Mouse (Mus musculus): Measurements from ENCODE around the gene Snd1. TPM values are rescaled to one million over a fixed set of nuclear protein-coding genes. Genes with fewer than 3 reads are reported as not detected.

Gene Snd1
- polyA plus RNA-seq, 1 experiment from 2014 or later: 79.3 TPM

DNA sequence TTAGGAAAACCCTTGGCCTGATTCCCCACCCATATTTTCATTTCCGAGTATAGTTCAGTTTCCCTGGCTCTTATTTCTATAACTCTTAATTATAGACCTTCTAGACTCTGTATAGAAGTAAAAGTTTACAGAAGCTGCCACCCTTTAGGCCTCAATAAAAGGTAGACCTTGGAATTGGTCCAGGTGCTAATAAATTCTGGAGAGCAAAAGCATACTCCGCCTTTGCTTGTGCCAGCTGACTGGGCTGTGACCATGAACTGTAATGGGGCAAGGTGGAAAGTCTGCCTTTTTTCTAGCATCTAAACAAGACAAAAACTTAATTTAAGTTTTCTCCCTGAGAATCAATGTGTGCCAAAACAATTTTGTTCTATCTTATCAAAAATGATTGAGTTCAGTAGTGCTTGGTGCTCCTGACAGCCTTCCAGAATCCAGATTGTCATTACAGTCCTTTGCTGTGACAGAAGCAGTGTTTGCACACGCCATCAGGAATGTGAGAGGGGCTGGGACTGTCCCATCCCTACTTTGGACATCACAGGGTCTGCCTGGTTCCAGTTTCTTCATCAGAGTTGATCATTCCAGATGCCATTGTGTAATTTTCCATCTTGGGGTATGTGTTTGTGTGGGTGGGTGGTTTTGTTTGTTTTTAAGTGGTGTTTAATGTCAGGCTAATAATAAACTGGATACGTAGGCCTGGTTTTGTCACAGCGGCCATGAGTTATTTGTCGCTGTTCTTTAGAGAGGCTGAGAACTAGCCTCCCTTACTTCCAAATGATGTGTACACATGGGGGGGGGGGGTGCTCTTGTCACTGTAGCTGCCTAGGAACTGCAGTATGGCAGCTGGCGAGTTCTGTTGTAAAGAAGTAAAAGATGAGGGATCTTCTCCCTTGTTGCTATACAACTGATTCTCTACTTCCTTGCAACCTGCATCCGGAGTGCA, 206.8 kb downstream of the Snd1 start:
- Histone ChIP-seq H3K4me2 (ENCODE audit: low read length) (no peak overlapping the region), H3K4me1 (replicated peaks; ENCODE audit: insufficient read depth, low read length) (peaks cover 8% of the 10 kb centered on the region), H3K9ac (ENCODE audit: low read depth, low read length) (no peak overlapping the region), H3K27ac (peak overlapping the region; percentile 42; the same call in 1 of the 2 replicates), H3K4me3 (replicated peaks; ENCODE audit: low read depth, low read length) (no peak overlapping the region), H3K36me3 (ENCODE audit: insufficient read depth, low read length) (no peaks in the 10 kb centered on the region), H3K9me3 (replicated peaks; ENCODE audit: low read length) (no peaks in the 10 kb centered on the region), H3K27me3 (ENCODE audit: insufficient read depth, low read length) (no peaks in the 10 kb centered on the region)
- no peak for TF ChIP-seq CTCF (IDR thresholded peaks at IDR 0.05; ENCODE audit: low read depth)
- WGBS: 55% methylated on average over 8 of the region's 8 CpGs
- ATAC-seq (replicated peaks; ENCODE audit: low FRiP score, low read depth) (no peak), DNase-seq (ENCODE audit: low spot score) (peak; percentile 18)

DNA sequence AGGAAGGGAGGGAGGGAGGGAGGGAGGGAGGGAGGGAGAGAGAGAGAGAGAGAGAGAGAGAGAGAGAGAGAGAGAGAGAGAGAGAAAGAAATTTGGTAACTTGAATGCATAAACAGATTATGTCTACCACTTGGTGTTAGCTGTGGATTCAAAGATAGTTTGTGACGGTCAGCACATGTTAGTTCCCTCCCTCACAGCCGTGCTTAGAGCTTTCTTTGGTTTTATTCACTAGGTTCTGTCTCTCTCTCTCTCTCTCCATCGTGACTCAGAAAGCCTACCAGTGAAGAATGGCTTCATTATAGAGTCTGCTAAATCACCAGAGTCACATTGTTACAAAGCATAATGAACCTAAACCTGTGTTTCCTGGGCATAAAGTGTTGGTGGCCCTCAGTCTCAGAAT, 210.1 kb downstream of the Snd1 start:
- H3K9me3 ChIP-seq (replicated peaks; ENCODE audit: low read length): no peaks in the 10 kb centered on the region
- no peak for ATAC-seq (replicated peaks; ENCODE audit: low FRiP score, low read depth)
- no peaks in the 10 kb centered on the region for H3K27me3 ChIP-seq (ENCODE audit: insufficient read depth, low read length)
- no peak overlapping the region for H3K4me2 ChIP-seq (ENCODE audit: low read length)
- DNase-seq (ENCODE audit: low spot score): peak; percentile 40
- H3K4me1 ChIP-seq (replicated peaks; ENCODE audit: insufficient read depth, low read length): peaks cover 8% of the 10 kb centered on the region
- no peak overlapping the region for H3K4me3 ChIP-seq (replicated peaks; ENCODE audit: low read depth, low read length)
- WGBS: 48% methylated on average over 3 of the region's 3 CpGs
- no peak for TF ChIP-seq CTCF (IDR thresholded peaks at IDR 0.05; ENCODE audit: low read depth)
- no peak overlapping the region for H3K27ac ChIP-seq
- H3K36me3 ChIP-seq (ENCODE audit: insufficient read depth, low read length): no peaks in the 10 kb centered on the region
- H3K9ac ChIP-seq (ENCODE audit: low read depth, low read length): no peak overlapping the region

DNA sequence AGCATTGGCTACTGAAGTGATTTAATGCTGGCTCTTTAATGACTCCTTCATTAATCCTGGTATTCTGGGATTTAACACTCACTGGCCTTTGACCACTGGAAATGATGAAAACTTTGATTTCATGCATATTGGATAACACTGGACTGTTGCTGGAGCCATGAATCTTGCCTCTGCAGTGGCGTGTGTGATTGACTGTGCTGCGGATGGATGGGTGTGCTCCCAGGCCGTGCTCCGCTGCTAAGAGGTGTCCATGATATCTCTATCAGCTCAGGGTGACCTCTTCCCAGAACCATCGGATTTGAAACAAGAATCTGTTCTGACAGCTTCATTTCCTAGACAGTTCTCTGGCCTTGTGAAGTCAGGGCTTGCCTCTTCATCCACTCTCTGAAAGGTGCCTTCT, 210.8 kb downstream of the Snd1 start:
- Histone ChIP-seq H3K4me3 (replicated peaks; ENCODE audit: low read depth, low read length) (no peak overlapping the region), H3K4me1 (replicated peaks; ENCODE audit: insufficient read depth, low read length) (peaks cover 8% of the 10 kb centered on the region; the same call in 1 of the 2 replicates), H3K9me3 (replicated peaks; ENCODE audit: low read length) (no peaks in the 10 kb centered on the region), H3K27me3 (ENCODE audit: insufficient read depth, low read length) (no peaks in the 10 kb centered on the region), H3K4me2 (ENCODE audit: low read length) (no peak overlapping the region), H3K36me3 (ENCODE audit: insufficient read depth, low read length) (no peaks in the 10 kb centered on the region), H3K9ac (ENCODE audit: low read depth, low read length) (no peak overlapping the region), H3K27ac (no peak overlapping the region)
- peak; percentile 79; the same call in 1 of the 2 replicates for ATAC-seq (replicated peaks; ENCODE audit: low FRiP score, low read depth)
- TF ChIP-seq CTCF (IDR thresholded peaks at IDR 0.05; ENCODE audit: low read depth): no peak
- 52% methylated on average over 5 of the region's 5 CpGs for WGBS
- DNase-seq (ENCODE audit: low spot score): peak; percentile 68

DNA sequence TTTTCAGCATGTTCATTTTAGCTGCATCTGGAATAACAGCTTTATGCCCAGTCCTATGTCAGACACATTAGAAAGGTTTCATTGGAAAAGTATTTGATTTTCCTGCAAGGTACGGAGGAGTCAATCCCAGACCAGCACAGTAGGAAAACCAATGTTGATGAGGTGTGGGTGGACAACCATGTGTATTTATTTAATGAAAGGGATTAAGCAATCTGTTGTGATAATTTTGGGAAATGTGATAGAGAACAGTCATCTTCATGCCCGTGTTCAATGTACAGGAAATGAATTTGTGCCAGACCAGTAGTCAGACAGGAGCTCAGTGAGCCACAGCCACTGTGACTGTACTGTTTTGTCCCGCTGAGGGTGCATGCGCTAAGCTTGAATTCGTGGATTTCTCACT, 212.8 kb downstream of the Snd1 start:
- Histone ChIP-seq H3K4me2 (ENCODE audit: low read length) (no peak overlapping the region), H3K4me3 (replicated peaks; ENCODE audit: low read depth, low read length) (no peak overlapping the region), H3K9me3 (replicated peaks; ENCODE audit: low read length) (no peaks in the 10 kb centered on the region), H3K4me1 (replicated peaks; ENCODE audit: insufficient read depth, low read length) (no peaks in the 10 kb centered on the region), H3K27ac (no peak overlapping the region), H3K36me3 (ENCODE audit: insufficient read depth, low read length) (no peaks in the 10 kb centered on the region), H3K9ac (ENCODE audit: low read depth, low read length) (no peak overlapping the region), H3K27me3 (ENCODE audit: insufficient read depth, low read length) (no peaks in the 10 kb centered on the region)
- no peak for DNase-seq (ENCODE audit: low spot score)
- WGBS: 69% methylated on average over 5 of the region's 5 CpGs
- no peak for ATAC-seq (replicated peaks; ENCODE audit: low FRiP score, low read depth)
- TF ChIP-seq CTCF (IDR thresholded peaks at IDR 0.05; ENCODE audit: low read depth): no peak

DNA sequence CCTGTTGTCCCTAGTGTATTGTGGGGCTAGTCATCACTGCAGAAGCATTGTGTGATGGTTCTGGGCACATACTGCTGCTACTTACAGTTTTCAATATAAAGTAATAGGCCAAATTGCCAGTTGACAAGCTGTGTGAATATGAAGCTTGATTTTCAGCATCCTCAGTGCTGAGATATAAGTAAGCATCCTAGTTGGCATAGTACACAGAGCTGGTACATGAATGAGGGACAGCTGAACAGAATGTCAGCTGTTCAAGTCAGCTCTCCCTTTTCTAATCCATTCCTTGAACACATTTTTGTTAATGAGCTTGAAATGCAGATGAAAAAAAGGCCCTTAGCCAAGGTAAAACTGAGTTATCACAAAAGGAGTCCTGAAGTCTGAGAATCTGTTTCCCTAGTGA, 217.7 kb downstream of the Snd1 start:
- ATAC-seq (replicated peaks; ENCODE audit: low FRiP score, low read depth): no peak
- DNase-seq (ENCODE audit: low spot score): no peak
- no peak overlapping the region for H3K4me3 ChIP-seq (replicated peaks; ENCODE audit: low read depth, low read length)
- H3K36me3 ChIP-seq (ENCODE audit: insufficient read depth, low read length): 0 out of 2 replicates have a peak, but pooled peaks cover 3% of the 10 kb centered on the region
- H3K4me2 ChIP-seq (ENCODE audit: low read length): no peak overlapping the region
- H3K9ac ChIP-seq (ENCODE audit: low read depth, low read length): no peak overlapping the region
- no peaks in the 10 kb centered on the region for H3K9me3 ChIP-seq (replicated peaks; ENCODE audit: low read length)
- no peak for TF ChIP-seq CTCF (IDR thresholded peaks at IDR 0.05; ENCODE audit: low read depth)
- no peak overlapping the region for H3K27ac ChIP-seq
- H3K4me1 ChIP-seq (replicated peaks; ENCODE audit: insufficient read depth, low read length): no peaks in the 10 kb centered on the region
- no peaks in the 10 kb centered on the region for H3K27me3 ChIP-seq (ENCODE audit: insufficient read depth, low read length)

DNA sequence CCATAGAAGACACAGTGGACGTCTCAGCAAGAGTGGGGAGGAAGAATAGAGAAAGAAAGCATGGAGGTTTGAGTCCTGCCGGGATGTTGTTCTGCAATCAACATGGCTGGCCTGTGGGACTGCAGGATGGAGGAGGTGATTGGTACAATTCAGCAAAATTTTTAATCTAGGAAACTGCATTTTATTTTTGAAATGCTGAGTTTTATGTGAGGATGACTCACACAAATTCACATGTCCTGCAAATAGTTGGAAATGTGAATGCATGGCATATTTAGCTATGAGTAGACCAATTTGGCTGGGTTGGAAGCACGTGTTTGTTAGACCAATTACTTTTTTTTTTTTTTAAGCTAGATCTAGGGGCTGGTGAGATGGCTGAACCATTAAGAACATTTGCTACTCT, 222.3 kb downstream of the Snd1 start:
- H3K9ac ChIP-seq (ENCODE audit: low read depth, low read length): no peak overlapping the region
- no peaks in the 10 kb centered on the region for H3K27me3 ChIP-seq (ENCODE audit: insufficient read depth, low read length)
- no peak overlapping the region for H3K4me2 ChIP-seq (ENCODE audit: low read length)
- no peak overlapping the region for H3K4me3 ChIP-seq (replicated peaks; ENCODE audit: low read depth, low read length)
- H3K36me3 ChIP-seq (ENCODE audit: insufficient read depth, low read length): 0 out of 2 replicates have a peak, but pooled peaks cover 3% of the 10 kb centered on the region
- ATAC-seq (replicated peaks; ENCODE audit: low FRiP score, low read depth) (no peak), DNase-seq (ENCODE audit: low spot score) (no peak)
- TF ChIP-seq CTCF (IDR thresholded peaks at IDR 0.05; ENCODE audit: low read depth): no peak
- no peaks in the 10 kb centered on the region for H3K9me3 ChIP-seq (replicated peaks; ENCODE audit: low read length)
- no peak overlapping the region for H3K27ac ChIP-seq
- WGBS: 92% methylated on average over 3 of the region's 3 CpGs
- H3K4me1 ChIP-seq (replicated peaks; ENCODE audit: insufficient read depth, low read length): no peaks in the 10 kb centered on the region

Data from kidney, postnatal 0 days (tissue).